Mouse (Mus musculus) adrenal gland, adult 2 months (tissue): ENCODE results near the gene Cab39l. TPM values are rescaled to one million over a fixed set of nuclear protein-coding genes. Genes with fewer than 3 reads are reported as not detected.
"Not testable (repeated sequence)": the region's sequence is repeated elsewhere in the genome, so short reads cannot be mapped to it uniquely, and the experiment has no call there.

Experiments
- DNase-seq: peaks from one replicate; pipeline ENCODE4 v3.0.0; 2021
- polyA plus RNA-seq: library from polyadenylated mRNA; depleted of rRNA; stranded (reverse); fragments of >200 nt; gene quantifications from 2 replicates; pipeline ENCODE4 v1.2.3, GENCODE M21; 2012
- total RNA-seq, 2 experiments: library from RNA; stranded (reverse); gene quantifications; 2 replicates each; pipeline ENCODE4 v1.2.3; 2021

Cab39l gene
- total and polyA plus RNA-seq, 3 experiments: 5.1 to 45.3 (median 42.0) TPM

DNA sequence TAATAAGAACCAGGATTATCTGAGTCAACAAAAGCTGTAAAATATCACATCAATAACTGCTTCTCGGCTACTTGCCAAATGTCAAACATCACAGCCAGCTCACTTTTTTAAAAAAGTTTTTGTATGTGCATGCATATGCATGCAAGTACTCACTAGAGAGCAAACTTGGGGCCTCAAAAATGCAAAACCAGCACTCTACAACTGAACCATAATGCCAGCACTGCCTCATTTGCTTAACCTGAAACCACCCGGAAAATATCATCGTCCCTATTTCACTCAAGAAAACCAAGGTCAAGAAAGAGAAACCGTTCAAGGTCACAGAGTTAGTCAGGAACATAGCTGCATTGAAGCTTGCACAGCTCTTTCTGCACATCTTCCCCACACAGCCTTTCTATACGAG, 135.6 kb downstream of the Cab39l start:
- DNase-seq: no peak

GRCm38 (mm10) chr14:59590614-59591013, 149.8 kb downstream of the Cab39l start:
- DNase-seq: peak; percentile 22

- DNase-seq: no peak
These were observed 151.1 kb downstream of the Cab39l start for GRCm38 (mm10) chr14:59591901-59592300.

DNA sequence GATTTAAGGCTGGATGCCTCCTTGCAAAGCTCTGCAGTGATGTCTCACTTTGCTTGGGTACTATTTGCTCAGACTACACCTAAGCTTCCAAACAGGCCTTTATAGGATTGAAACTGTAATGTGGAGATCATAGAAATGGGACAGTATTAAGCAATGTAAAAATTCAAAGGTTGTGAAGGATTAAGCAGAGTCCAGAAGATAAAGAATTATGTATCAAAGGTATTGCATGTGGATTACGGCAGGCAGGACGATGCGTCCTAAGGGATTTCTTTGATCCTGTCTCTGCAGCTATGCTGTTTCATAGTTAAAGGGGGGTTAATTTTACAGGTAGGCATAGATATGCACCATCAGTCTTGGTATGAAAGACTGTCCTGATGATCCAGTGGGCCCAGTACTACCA, 151.8 kb downstream of the Cab39l start:
- DNase-seq: no peak

DNA sequence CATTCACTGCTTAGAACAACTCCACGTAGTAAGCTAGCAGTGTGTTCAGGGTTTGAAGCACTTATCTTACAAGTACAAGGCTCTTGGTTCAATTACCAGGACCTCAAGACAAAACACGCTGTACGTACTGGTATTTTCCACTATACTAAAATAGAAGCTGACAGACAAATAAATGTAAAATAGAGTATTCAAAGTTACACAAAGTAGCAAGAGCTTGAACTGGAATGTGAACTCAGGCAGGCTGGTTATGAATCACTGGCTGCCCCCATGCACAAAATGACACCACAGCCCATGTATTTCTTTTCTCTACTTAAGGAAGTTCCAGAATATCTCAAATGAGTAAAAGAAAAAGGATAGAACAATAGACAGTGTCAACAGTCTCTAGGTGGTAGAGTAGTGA, 154.2 kb downstream of the Cab39l start:
- no peak for DNase-seq

GRCm38 (mm10) chr14:59597398-59598259, 156.9 kb downstream of the Cab39l start, which contains the start of gene Cdadc1:
TSS of gene Cdadc1 (minus strand) at chr14:59597959.
- peak; percentile 97 for DNase-seq

DNA sequence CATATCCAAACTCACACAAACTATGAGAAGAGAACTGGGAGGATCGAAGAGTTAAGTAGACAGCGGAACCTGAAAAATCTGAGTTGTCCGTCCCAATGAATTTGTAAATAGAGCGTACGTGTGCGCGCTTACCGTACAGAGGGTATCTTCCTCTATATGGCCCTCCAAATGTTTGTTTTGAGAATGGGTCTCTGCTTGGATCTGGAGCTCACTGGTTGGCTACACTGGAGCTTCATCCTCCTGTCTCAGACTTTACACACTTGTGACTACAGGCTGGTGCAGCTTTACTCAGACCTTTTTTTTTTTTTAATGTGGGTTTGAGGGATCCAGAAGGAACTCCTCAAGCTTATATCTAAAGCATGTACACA, 157.5 kb downstream of the Cab39l start:
- no peak for DNase-seq

DNA sequence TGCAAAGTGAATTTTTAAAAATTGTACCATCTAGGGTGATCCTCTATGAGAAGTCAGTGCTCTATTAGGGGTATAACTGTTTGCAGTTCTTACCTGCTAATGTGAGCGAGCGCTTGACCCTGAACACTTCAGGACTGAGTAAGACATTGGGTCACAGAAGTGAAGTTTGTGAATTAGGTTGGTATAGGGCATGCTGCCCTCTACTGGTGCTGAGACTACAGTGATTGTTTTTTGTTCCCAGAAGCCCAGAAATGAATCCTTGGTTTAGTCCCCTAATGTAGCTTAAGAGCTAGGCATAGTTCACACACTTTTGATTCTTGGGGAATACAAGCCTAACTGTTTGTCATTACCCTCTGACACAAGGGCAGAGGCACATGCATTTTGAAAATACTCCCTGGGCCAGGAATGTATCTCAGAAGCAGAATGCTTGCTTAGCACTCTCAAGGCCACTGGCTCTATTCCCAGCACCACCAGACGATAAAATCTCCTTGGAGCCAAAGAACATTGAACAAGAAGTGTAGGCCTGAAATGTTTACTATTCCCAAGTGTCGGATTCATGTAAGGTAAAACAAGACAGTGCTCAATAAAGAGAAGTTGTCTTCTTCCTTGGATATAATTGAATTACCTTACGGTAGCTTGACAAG, 163.4 kb downstream of the Cab39l start:
- peak; percentile 48 for DNase-seq

DNA sequence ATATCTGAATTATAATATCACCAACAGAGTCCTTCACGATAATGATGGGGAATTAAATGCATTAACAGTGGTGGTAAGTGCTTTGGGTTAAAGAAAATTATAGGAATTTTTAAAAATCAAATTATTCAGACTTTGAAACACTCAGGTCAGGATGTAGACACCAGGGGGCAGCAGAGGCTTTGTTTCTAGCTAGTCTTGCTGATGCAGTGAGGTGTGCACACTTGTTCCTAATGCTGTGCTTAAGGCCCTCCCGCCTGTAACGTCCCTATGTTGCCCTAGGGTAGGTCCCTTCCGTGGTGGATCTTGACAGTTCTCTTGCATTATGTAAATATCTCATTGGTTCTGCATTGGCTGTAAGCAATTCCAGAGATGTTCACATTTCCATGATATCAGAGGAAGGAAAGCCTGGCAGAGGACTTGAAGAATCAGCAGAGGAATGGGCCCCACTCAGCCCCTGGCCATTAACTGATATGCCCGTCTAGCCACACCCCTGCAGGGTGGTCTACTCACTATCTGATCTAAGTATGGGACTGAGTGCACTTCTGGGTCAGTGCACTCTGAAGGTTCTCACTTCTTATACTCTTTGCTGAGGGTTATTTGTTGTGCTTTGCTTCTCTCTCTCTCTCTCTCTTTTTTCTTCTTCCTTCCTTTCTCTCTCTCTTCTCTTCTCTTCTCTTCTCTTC, 165.0 kb downstream of the Cab39l start:
- peak; percentile 53 for DNase-seq

GRCm38 (mm10) chr14:59607021-59607420, 166.2 kb downstream of the Cab39l start:
- no peak for DNase-seq

DNA sequence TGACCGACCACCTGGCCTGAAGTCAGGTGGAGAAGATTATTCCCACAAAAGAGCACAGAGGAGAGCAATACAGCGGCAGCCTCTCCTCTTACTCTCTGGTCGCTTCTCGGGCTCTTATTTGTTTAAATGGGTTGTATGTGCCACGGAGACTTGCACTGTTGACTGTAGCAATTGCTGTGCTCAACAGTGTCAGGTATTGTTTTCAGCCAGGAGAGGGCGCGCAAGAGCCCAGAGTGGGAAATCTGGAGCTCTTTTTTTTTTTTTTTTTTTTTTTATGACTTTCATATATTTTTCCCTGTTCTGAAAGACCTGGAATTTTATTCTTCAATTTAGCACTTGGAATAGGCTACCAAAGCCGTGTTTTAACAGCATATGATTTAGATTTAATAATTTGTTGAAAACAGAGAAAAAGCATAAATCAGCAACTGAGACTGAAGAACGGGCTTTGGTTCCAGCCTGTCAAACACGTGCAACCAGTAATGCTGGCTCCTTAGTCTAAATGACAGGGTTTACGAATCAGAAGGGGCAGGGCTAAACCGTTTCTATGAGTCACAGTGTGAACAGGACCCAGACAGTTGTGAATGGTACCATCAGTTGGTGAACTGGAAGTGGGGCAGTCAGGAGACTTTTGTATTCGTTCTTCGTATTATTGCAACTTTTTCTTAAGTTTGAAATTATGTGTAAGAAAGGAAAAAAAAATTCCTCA, 172.3 kb downstream of the Cab39l start:
- DNase-seq: peak; percentile 56

DNA sequence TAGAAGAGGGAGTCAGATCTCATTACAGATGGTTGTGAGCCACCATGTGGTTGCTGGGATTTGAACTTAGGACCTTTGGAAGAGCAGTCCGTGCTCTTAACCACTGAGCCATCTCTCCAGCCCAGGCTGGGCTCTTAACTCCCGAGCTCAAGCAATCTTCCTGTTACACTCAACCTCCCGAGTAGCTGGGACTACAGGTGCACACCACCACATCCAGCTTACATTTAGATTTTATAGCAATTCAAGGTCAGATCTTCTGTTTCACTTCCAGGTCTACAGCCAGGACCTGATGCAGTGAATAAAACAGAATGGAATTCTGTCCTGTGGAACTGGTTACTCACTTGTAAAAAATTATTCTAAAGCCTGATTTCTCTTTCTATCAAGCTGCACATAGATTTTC, 173.4 kb downstream of the Cab39l start:
- not testable (repeated sequence) for DNase-seq

GRCm38 (mm10) chr14:59616802-59617201, 176.0 kb downstream of the Cab39l start:
- DNase-seq: no peak

DNA sequence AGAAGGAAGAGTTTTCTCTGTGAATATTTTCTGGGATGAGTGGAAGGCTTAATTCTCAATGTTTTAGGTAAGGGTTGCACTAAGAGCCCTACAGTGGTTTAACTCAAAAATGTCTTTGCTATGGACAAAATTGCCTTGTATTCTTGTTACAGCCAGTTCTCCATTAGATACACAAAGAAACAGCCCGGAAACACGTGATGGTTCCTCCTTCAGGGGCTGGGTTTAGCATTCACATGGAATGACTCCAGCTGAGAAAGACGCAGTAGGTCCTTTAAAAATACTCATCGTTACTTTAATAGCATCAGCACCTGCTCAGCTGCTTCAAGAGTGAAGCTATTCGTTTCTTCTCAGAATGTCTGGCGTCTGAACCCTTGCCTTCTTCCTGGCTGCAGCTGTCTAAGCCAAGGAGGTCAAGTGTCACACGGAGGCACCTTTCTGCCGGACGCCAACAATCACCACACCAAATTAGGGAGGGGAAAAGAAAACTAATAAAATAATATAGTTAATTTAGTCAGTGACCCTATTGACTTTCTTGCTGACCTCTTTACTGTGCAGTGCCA, 183.6 kb downstream of the Cab39l start:
- DNase-seq: no peak

- DNase-seq: peak; percentile 89
These were observed 184.5 kb downstream of the Cab39l start, which contains the start of gene Shisa2 for GRCm38 (mm10) chr14:59625158-59625805. TSS of gene Shisa2 (plus strand) at chr14:59625308.

DNA sequence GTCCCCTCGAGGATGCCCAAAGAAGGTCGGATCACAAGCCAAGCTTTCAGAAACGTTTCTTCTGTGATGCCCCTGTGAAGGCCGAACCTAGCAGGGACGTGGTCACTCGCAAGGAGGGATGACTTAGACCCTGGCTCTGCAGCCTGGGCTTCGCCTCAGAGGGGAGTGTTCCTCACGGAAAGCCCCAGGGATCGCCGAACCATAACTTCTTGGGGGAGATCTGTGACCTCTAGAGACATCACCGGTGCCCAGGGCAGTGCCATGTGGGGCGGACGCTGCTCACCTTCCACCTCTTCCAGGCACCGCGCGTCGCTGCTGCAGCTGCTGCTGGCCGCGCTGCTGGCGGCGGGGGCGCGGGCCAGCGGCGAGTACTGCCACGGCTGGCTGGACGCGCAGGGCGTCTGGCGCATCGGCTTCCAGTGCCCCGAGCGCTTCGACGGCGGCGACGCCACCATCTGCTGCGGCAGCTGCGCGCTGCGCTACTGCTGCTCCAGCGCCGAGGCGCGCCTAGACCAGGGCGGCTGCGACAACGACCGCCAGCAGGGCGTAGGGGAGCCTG, 185.1 kb downstream of the Cab39l start:
- DNase-seq: peak; percentile 54

DNA sequence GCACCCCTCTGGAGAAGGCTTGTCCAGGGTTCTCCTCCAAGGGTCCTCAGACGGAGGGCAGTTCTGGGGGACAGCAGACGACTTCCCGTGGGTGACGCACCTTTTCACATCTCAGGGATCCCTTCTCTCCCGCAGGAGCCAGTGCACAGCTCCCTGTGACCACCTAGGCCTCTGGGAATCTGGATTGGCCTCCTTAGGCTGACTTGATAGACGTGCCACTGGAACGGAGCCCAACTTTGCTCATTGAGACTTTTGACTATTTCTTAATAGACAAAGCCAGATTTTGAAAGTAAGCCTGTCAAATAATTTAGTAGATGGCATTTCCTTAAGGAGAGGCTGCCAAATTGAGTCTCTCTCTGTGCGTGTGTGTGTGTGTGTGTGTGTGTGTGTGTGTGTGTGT, 185.9 kb downstream of the Cab39l start:
- DNase-seq: no peak

DNA sequence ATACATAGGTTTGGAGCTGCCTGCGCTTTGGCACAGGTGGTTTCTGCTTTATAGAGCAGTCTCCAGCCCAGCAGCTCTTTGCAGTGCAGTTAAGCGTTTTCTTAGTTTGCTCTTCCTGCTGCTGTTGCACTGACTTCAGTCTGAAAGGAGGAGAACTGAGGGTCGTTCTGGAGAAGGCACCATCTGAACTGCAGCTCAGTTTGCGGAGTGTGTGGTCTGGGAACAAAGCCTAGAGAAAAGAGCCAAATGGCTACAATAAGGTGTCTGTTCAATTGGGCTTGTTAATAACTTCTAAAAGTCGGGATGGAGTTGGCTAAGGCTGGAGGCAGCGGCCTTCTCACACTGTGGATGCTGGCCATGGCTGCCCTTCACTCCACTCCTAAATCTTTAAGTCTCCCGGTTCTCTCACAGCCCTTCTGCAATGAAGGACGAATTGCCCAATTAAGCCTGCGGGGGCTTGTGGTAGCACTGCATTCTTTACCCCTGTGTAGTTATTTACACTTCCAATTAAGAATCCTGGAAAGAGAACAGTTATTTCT, 186.4 kb downstream of the Cab39l start:
- DNase-seq: no peak

DNA sequence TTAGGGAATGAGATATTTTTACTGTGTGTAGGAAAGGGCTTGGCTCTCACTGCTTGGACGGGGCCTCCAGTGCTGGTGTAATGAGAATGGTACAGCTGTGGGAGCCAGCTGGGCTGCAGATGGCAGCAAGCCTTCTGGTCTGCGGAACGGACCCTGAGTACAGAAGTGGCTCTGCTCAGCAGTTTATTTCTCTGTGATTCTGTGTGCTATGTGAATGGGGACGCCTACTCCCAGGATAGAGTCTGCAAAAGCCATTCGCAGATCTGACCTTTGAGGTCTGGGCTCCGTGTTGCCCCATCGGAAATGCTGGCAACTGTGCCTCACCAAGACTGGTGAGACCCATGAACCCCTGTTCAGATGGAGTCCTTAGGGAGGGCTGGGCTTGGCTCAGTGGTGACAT, 187.1 kb downstream of the Cab39l start:
- DNase-seq: no peak

DNA sequence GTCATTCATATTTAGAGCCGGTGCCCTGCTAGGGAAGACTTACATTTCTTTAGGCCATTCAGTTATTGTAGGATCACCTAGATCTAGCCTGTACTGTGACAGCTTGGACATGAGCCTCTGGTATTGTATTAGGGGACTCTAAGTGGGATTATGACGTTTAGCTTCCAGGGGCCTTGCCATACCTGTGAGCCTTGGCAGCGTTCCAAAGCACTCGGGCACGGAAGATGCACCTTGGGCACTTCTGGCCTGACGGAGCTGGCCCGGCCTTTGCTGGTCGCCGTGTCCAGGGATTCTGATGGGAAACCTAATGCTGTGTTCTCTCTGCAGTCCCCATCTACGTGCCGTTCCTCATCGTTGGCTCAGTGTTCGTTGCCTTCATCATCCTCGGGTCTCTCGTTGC, 188.5 kb downstream of the Cab39l start:
- no peak for DNase-seq

DNA sequence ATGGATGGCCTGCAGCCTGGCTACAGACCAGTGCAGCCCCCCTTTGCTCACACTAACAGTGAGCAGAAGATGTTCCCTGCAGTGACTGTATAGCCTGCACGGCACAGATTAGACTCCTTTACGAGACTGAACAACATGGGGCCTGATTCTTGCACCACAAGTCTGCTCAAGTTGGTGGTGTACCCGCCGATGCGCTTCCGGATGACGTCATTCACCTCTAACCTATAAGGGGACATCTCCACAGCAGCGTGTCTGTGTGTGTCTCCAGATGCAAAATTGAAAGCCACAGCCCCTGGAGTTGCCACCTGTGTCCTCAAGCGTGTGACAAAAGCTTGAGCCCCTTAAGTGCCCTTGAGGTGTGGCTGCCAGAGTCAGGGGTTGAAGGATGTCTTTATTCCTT, 189.3 kb downstream of the Cab39l start:
- no peak for DNase-seq
